Mouse (Mus musculus): ENCODE results near the gene Trappc6b.
"Not testable (repeated sequence)": the region's sequence is repeated elsewhere in the genome, so short reads cannot be mapped to it uniquely, and the experiment has no call there.

Gene Trappc6b

GRCm38 (mm10) chr12:59060993-59061595, at the start of gene Trappc6b:
Gene Trappc6b (minus strand): TSS chr12:59061472.
- peak; percentile 61 for DNase-seq (ENCODE audit: low spot score)

DNA sequence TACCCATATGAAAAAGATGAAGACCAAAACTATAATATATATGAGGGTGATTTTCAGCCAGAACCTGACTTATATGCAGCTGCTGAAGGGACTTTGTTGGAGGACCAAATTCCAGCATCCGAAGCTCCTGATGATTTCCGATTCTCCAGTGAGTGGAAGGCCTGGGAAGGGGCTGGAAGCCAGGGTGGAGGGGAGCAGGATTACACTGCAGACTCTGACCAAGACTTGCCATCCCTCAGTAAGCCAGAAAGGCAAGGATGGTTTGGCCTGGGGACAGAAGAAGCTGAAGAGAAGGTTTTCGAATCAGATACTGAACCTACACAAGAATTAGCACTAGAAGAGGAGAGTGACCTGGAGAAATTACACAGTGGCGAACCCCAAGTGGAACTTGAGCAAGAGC, 46.7 kb upstream of the Trappc6b start:
- DNase-seq (ENCODE audit: low spot score) = no peak

DNA sequence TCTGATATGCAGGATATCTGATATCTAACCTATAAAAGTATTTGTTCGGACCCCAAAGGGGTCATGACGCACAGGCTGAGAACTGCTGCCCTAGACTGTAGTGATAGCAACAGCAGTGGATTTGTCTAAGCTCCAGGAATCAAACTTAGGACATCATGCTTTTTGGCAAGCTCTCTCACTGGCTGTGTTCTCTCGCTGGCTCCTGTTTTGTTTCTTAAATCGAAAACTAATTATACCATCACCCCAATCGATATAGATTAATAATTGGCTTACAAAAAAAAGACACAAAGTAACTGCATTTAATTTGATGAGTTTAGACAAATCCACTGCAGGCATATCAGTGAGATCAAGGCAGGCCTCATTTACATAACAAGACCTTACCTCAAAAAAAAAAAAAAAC, 45.2 kb upstream of the Trappc6b start:
- DNase-seq (ENCODE audit: low spot score) = no peak

DNA sequence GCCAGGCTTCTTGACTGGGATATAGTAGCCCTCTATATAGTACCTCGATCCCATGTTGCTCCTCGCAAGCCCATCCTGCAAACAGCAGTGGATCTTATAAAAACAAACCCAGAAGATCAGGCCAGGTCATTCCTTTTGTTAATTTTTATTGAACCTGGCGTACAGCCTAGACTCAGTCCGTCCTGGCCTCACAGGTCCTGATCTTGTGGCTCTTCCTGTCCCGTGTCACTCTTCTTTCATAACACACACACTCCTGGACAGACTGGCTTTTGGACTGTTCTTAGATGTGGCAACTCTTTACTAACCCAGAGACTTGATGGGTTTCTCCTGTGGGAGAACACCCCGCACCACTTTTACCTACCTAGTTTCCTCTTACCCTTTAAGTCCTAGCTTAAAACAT, 44.6 kb upstream of the Trappc6b start:
- DNase-seq (ENCODE audit: low spot score) = no peak

GRCm38 (mm10) chr12:59104771-59105170, 43.5 kb upstream of the Trappc6b start:
- no peak for DNase-seq (ENCODE audit: low spot score)

DNA sequence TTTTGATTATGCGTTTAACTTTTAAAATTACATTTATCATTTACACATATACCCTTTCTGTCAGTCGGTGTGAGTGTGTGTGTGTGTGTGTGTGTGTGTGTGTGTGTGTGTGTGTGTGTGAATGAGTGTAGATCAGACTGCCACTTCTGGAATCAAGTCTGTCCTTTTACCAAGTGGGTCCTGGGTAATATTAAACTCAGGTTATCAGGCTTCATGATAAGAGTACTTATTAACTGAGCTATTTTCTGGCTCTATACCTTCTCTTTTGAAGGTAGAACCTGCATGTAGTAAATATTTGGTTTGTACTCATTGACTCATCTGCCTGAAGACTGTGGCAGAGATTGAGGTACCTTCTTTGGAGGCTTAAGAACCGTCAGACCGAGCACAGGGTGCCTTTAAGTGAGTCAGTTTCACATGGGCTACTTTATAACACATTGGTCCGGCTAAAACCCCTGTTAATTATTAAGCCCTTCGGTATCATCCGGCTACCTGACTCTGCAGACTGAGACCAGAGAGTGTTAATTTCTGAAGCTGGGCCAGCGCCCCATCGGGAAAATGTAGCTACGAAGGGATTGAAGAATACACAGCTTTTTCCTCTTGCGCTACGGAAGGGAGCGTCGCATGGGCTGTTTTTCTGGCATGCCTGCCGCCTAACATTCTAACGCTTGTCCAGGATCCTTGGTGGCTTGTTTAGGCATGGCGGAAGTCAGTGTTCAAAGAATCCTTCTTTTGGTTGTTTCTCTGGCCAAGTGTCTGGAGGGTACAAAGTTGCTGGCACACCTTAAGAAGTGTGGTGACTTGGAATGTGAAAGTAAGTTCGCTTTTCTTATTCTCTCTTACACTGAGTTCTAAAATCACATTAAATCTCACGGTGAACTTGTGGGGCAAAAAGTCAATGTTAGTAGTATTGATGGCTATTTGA, 34.1 kb upstream of the Trappc6b start, which contains the start of gene Mia2:
TSS of gene Mia2 (plus strand) at position 696 of the 922 bp plus-strand sequence.
- DNase-seq (ENCODE audit: low spot score) = no peak

- no peak for DNase-seq (ENCODE audit: low spot score)
Measured at GRCm38 (mm10) chr12:59093543-59093942, 32.3 kb upstream of the Trappc6b start.

GRCm38 (mm10) chr12:59086171-59086570, 24.9 kb upstream of the Trappc6b start:
- no peak for DNase-seq (ENCODE audit: low spot score)

DNA sequence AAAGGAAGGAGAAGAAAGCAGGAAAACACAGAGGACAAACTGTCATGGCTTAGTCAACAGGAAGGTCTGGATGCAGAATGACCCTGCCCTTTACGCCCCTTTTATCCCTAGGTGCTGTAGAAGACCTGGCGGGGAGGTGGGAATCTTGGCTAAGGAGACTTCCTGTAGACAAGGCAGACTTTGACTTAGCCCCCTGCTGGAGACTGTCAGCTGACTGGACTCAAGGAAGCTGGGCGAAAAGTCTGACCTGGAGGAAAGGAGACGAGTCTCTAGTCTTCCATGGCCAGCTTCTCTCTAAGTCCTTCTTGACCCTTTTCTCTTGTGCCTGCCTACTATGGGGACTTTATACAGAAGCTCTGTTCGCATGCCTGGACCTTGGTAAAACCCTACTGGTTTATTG, 23.2 kb upstream of the Trappc6b start:
- no peak for DNase-seq (ENCODE audit: low spot score)

DNA sequence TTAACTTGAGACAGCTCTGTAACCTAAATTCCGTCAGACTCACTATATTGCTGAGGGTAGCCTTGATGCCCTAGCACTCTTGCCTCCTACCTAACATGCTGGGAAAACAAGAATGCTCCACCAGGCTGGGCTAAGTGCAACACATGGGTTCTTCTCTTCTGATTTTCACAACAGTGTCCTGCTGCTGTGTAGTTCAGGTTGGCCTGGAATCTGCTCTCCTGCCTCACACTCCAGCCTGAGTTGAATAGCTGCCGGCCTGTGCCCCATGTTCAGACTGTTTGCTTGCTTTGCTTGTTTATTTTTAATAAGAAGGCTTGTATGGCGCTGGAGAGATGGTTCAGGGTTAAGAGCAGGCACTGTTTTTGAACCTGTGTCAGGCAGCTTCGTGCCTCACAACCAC, 19.2 kb upstream of the Trappc6b start:
- DNase-seq (ENCODE audit: low spot score) = no peak

- DNase-seq (ENCODE audit: low spot score) = no peak
Measured at GRCm38 (mm10) chr12:59077883-59078282, 16.6 kb upstream of the Trappc6b start.

GRCm38 (mm10) chr12:59076996-59077395, 15.7 kb upstream of the Trappc6b start:
- no peak for DNase-seq (ENCODE audit: low spot score)

- DNase-seq (ENCODE audit: low spot score) = no peak
Measured at GRCm38 (mm10) chr12:59074052-59074451, 12.8 kb upstream of the Trappc6b start.

DNA sequence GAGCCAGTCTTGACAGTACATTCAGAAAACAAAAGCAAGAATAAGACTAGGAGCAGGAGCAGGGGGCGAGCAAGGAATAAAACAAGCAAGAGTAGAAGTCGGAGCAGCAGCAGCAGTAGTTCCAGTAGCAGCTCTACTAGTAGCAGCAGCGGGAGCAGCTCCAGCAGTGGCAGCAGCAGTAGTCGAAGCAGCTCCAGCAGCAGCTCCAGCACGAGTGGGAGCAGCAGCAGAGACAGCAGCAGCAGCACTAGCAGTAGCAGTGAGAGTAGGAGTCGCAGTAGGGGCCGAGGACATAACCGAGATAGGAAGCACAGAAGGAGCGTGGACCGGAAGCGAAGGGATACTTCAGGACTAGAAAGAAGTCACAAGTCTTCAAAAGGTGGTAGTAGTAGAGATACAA, 11.0 kb upstream of the Trappc6b start:
- no peak for DNase-seq (ENCODE audit: low spot score)

- no peak for DNase-seq (ENCODE audit: low spot score)
Measured at GRCm38 (mm10) chr12:59068791-59069190, 7.5 kb upstream of the Trappc6b start.

GRCm38 (mm10) chr12:59067095-59067494, 5.8 kb upstream of the Trappc6b start:
- no peak for DNase-seq (ENCODE audit: low spot score)

- peak; percentile 97 for DNase-seq (ENCODE audit: low spot score)
Measured at GRCm38 (mm10) chr12:59066448-59067077, 5.3 kb upstream of the Trappc6b start, which contains the start of gene Pnn. Gene Pnn (plus strand): TSS chr12:59066884.

DNA sequence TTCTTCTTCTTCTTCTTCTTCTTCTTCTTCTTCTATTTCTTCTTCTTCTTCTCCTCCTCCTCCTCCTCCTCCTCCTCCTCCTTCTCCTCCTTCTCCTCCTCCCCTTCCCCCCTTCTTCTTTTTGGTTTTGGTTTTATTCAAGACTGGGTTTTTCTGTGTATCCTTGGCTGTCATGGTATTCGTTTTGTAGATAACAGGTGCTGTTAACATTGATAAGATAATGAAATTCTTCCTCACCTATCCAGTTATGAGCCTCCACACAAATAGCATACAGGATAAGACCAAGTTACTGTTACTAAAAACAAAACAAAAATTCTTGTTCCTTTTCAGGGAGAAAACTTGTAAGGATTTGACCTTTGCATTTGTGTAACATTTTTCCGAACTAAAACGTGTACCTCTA, 4.5 kb upstream of the Trappc6b start:
- no peak for DNase-seq (ENCODE audit: low spot score)

GRCm38 (mm10) chr12:59064837-59065236, 3.6 kb upstream of the Trappc6b start:
- no peak for DNase-seq (ENCODE audit: low spot score)

DNA sequence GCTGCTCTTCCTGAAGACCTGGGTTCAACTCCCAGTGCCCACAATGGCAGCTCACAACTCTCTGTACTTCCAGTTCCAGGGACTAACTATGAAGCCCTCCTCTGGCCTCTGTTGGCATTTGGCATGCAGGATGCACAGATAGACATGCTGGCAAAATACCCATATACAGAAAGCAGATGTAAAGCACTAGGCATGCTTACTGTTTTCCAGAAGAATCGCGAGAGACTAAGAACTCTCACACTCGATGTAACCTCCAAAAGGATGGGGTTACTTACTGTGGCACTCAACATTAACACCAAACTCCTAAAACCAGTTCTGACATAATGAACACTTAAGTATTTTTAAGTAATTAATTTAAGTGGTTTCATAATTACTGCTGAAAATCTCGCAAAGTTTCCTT, 950 bp downstream of the Trappc6b start:
- DNase-seq (ENCODE audit: low spot score) = no peak

DNA sequence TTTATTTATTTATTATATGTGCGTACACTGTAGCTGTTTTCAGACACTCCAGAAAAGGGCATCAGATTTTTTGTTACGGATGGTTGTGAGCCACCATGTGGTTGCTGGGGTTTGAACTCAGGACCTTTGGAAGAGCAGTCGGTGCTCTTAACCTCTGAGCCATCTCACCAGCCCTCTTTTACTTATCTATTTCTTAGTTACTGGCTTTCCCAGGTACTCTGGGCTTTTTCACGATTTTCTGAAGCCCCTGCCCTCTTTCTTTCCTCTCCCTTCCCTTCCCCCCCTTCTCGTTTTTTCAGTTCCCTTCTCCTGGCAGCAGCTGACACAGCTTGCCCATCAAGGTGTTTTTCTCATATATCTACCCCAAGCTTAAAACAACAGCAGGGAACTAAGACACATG, 3.0 kb downstream of the Trappc6b start:
- DNase-seq (ENCODE audit: low spot score) = not testable (repeated sequence)

DNA sequence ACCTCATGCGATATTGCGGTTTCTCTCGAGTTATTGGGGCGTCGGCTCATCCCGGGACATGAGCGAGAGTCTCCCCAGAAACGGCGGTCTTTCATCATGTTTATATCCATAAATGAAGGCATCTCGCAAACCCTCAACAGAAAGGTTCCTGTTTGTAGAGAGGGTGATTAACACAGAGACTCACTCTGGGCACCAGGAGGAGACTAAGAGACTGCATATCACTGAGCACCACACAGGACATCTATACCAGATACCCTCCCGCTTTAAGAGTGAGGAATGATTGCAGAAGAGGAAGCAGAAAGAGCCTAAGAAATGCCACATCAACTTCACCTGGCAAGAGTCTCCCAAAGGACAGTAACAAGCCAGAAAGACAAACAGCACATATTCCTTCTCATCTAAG, 5.0 kb downstream of the Trappc6b start:
- no peak for DNase-seq (ENCODE audit: low spot score)

Data from left cerebral cortex, adult 11 months (tissue).